Mouse (Mus musculus): ENCODE data around the gene Prm2. TPM values are rescaled to one million over a fixed set of nuclear protein-coding genes. Genes with fewer than 3 reads are reported as not detected.

The Prm2 gene
- polyA plus RNA-seq, 1 experiment from 2014 or later = not detected

DNA sequence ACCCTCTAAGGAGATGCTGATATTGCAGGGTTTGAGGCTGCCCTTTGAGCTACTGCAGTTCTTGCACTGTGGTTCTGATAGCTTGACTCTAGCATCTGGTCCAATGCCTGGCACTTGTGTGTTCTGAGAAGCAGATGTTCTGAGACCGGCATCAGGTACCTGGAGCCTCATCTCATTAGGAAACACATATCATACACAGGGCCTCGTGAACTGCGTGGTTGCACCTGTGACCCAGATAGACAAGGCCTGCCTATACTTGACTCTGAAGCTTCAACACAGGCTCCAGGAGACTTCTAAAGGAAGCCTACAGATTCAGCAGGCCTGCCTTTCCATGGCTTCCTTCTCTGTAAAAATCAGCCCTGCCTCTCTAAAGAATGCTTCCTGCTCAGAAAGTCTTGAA is 40.5 kb upstream of the Prm2 start:
- WGBS = 95% methylated on average over 3 of the region's 3 CpGs
- Histone ChIP-seq H3K4me2 (ENCODE audit: low read depth, low read length, severe bottlenecking) (no peak overlapping the region), H3K9me3 (ENCODE audit: control insufficient read depth, low read length) (no peaks in the 10 kb centered on the region), H3K4me1 (replicated peaks; ENCODE audit: control insufficient read depth, insufficient read depth, low read length) (peaks cover 4% of the 10 kb centered on the region; the same call in 1 of the 2 replicates), H3K27me3 (ENCODE audit: control insufficient read depth, insufficient read depth, low read length) (no peaks in the 10 kb centered on the region), H3K9ac (ENCODE audit: low read length) (no peak overlapping the region), H3K36me3 (ENCODE audit: control insufficient read depth, insufficient read depth, low read length) (no peaks in the 10 kb centered on the region), H3K4me3 (ENCODE audit: low read depth, low read length) (no peak overlapping the region), H3K27ac (ENCODE audit: low read depth, low read length) (no peak overlapping the region)
- no peak for DNase-seq (ENCODE audit: low spot score)
- no peak for ATAC-seq (replicated peaks; ENCODE audit: low FRiP score)

DNA sequence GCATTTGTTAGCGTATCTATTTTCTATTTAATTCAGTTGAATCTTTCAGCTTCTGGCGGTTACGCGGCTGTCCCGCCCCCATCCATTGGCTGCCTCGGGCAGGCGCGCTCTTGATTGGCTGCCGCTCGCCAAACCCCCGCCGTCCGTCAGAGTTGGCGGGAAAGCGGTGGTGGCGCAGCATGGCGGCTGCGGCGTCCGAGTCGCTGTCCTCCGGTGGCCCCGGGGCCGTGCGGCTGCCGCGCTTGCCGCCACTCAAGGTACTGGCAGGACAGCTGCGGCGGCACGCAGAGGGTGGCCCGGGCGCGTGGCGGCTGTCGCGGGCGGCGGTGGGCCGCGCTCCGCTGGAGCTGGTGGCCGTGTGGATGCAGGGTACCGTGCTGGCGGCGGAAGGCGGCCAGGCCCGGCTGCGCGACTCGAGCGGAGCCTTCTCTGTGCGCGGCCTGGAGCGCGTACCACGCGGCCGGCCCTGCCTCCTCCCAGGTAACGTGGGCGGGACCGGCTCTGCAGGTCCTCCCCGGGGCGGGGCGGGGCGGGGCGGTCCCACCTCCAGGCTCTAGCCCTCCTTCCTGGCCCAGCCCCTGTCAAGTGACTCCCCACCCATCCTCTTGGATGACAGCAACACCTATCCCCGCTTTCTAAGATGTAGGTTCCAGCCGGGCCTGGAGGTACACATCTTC is 39.1 kb upstream of the Prm2 start, which contains the start of gene Rmi2:
Gene Rmi2 (plus strand): TSS at position 149 of the 677 bp plus-strand sequence.
- Histone ChIP-seq H3K4me2 (ENCODE audit: low read depth, low read length, severe bottlenecking) (peak within 1 kb of the TSS; percentile 90), H3K36me3 (ENCODE audit: control insufficient read depth, insufficient read depth, low read length) (no peaks in the 10 kb centered on the region), H3K27me3 (ENCODE audit: control insufficient read depth, insufficient read depth, low read length) (no peaks in the 10 kb centered on the region), H3K9me3 (ENCODE audit: control insufficient read depth, low read length) (no peaks in the 10 kb centered on the region), H3K9ac (ENCODE audit: low read length) (peak within 1 kb of the TSS; percentile 89), H3K27ac (ENCODE audit: low read depth, low read length) (peak within 1 kb of the TSS; percentile 64; the same call in 1 of the 2 replicates), H3K4me3 (ENCODE audit: low read depth, low read length) (peak within 1 kb of the TSS; percentile 75), H3K4me1 (replicated peaks; ENCODE audit: control insufficient read depth, insufficient read depth, low read length) (peaks cover 4% of the 10 kb centered on the region; the same call in 1 of the 2 replicates)
- 1% methylated on average over 69 of the region's 69 CpGs for WGBS
- DNase-seq (ENCODE audit: low spot score) (peak; percentile 94), ATAC-seq (replicated peaks; ENCODE audit: low FRiP score) (peak; percentile 94)

DNA sequence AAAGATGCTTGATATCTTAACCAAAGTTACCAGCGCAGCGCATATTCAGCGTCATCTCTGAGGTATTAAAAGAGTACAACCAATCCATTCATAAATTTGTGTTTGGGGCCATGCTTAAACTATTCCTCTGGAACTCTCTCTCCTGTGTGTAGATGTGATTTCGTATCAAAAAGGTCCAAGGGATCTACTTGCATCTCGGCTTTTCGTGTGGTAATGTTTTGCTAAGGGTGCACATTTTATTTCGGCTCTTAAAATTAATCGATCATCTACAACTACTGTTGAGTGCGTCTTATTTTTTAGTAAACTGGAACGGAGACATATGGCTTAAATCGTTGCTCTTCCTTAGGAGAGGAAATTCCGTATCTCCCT is 38.6 kb upstream of the Prm2 start:
- DNase-seq (ENCODE audit: low spot score) = no peak
- 10% methylated on average over 12 of the region's 12 CpGs for WGBS
- H3K9ac ChIP-seq (ENCODE audit: low read length) = peak overlapping the region; percentile 89

DNA sequence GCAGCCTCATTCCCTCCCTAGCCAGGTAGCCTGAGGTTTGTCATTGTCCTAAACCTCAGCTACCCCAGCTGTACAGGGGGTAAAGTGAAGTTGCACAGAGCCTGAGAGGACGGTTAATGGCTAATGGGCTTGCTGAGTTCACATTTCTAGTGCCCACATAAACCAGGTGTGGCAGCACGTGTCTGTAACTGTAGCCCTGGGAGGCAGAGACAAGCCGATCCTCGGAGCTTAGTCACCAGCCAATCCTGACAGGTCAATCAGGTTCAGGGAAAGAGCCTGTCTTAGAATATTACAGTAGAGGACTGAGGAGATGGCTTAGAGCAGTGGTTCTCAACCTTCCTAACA is 32.5 kb upstream of the Prm2 start:
- Histone ChIP-seq H3K4me3 (ENCODE audit: low read depth, low read length) (no peak overlapping the region), H3K9ac (ENCODE audit: low read length) (no peak overlapping the region), H3K27ac (ENCODE audit: low read depth, low read length) (no peak overlapping the region), H3K36me3 (ENCODE audit: control insufficient read depth, insufficient read depth, low read length) (no peaks in the 10 kb centered on the region), H3K4me2 (ENCODE audit: low read depth, low read length, severe bottlenecking) (no peak overlapping the region), H3K9me3 (ENCODE audit: control insufficient read depth, low read length) (no peaks in the 10 kb centered on the region), H3K4me1 (replicated peaks; ENCODE audit: control insufficient read depth, insufficient read depth, low read length) (no peaks in the 10 kb centered on the region), H3K27me3 (ENCODE audit: control insufficient read depth, insufficient read depth, low read length) (no peaks in the 10 kb centered on the region)
- ATAC-seq (replicated peaks; ENCODE audit: low FRiP score) (no peak), DNase-seq (ENCODE audit: low spot score) (no peak)
- WGBS = 76% methylated on average over 4 of the region's 4 CpGs

More for the DNA sequence above, 38.6 kb upstream of the Prm2 start:
- no peak for ATAC-seq (replicated peaks; ENCODE audit: low FRiP score)
- no peaks in the 10 kb centered on the region for H3K9me3 ChIP-seq (ENCODE audit: control insufficient read depth, low read length)
- peaks cover 4% of the 10 kb centered on the region; the same call in 1 of the 2 replicates for H3K4me1 ChIP-seq (replicated peaks; ENCODE audit: control insufficient read depth, insufficient read depth, low read length)
- peak overlapping the region; percentile 90 for H3K4me2 ChIP-seq (ENCODE audit: low read depth, low read length, severe bottlenecking)
- H3K27me3 ChIP-seq (ENCODE audit: control insufficient read depth, insufficient read depth, low read length) = no peaks in the 10 kb centered on the region
- H3K36me3 ChIP-seq (ENCODE audit: control insufficient read depth, insufficient read depth, low read length) = no peaks in the 10 kb centered on the region
- H3K4me3 ChIP-seq (ENCODE audit: low read depth, low read length) = peak overlapping the region; percentile 75
- H3K27ac ChIP-seq (ENCODE audit: low read depth, low read length) = no peak overlapping the region

DNA sequence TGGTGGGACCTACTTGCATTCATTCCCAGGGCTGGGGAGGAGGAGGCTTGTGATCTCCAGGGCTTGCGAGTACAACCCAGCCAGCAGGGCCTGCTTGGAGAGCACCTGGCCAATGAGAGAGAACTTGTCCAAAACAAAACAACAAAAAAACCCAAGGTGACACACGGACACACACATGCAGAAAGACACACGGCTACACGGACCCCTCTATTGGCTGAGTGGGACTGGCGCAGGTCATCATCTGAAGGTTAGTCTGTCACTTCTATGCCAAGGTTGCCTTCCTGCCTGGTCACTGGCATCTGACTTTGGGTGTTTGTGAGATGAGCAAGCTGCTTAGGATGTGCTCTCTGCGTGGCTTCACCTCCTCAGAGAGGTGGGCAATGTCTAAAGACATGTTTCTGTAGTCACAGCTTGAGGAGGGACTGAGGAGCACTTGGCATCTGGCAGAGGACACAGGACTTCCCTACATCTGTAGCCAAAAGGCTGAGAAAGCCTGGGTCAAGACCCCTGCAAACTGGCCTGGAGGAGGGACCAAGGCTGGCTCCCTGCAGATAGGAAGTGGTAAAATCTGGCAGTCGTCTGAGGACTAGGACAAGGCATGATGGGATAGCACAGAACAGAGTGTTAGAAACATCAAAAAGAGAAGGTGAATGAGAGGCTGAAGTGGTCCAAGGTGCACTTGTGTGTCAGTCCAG is 32.0 kb upstream of the Prm2 start:
- no peaks in the 10 kb centered on the region for H3K9me3 ChIP-seq (ENCODE audit: control insufficient read depth, low read length)
- WGBS = 84% methylated on average over 7 of the region's 7 CpGs
- DNase-seq (ENCODE audit: low spot score) (no peak), ATAC-seq (replicated peaks; ENCODE audit: low FRiP score) (no peak)
- no peak overlapping the region for H3K4me3 ChIP-seq (ENCODE audit: low read depth, low read length)
- H3K4me1 ChIP-seq (replicated peaks; ENCODE audit: control insufficient read depth, insufficient read depth, low read length) = no peaks in the 10 kb centered on the region
- no peaks in the 10 kb centered on the region for H3K36me3 ChIP-seq (ENCODE audit: control insufficient read depth, insufficient read depth, low read length)
- H3K27ac ChIP-seq (ENCODE audit: low read depth, low read length) = no peak overlapping the region
- no peak overlapping the region for H3K4me2 ChIP-seq (ENCODE audit: low read depth, low read length, severe bottlenecking)
- no peak overlapping the region for H3K9ac ChIP-seq (ENCODE audit: low read length)
- H3K27me3 ChIP-seq (ENCODE audit: control insufficient read depth, insufficient read depth, low read length) = no peaks in the 10 kb centered on the region

DNA sequence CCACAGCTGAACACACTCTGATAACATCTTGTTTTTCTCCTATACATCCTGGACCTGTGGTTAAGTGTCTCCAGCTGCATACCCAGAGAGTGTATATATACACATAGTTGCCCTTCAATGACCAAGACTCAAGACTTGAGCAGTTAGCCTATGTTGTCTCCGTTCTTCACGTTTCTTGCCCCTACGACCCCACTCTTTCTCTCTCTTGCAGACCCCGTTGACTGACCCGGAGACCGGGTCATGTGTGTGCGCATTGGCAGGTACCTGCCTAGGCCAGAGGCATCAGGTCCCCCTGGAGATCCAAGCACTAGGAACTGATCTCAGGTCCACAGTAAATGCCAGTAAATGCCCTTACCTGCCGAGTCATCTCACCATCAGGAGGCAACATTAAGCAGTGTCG is 31.3 kb upstream of the Prm2 start:
- no peaks in the 10 kb centered on the region for H3K9me3 ChIP-seq (ENCODE audit: control insufficient read depth, low read length)
- no peaks in the 10 kb centered on the region for H3K27me3 ChIP-seq (ENCODE audit: control insufficient read depth, insufficient read depth, low read length)
- ATAC-seq (replicated peaks; ENCODE audit: low FRiP score) (no peak), DNase-seq (ENCODE audit: low spot score) (no peak)
- 91% methylated on average over 9 of the region's 9 CpGs for WGBS
- no peaks in the 10 kb centered on the region for H3K4me1 ChIP-seq (replicated peaks; ENCODE audit: control insufficient read depth, insufficient read depth, low read length)
- H3K9ac ChIP-seq (ENCODE audit: low read length) = no peak overlapping the region
- no peaks in the 10 kb centered on the region for H3K36me3 ChIP-seq (ENCODE audit: control insufficient read depth, insufficient read depth, low read length)
- H3K4me3 ChIP-seq (ENCODE audit: low read depth, low read length) = no peak overlapping the region
- H3K4me2 ChIP-seq (ENCODE audit: low read depth, low read length, severe bottlenecking) = no peak overlapping the region
- no peak overlapping the region for H3K27ac ChIP-seq (ENCODE audit: low read depth, low read length)

DNA sequence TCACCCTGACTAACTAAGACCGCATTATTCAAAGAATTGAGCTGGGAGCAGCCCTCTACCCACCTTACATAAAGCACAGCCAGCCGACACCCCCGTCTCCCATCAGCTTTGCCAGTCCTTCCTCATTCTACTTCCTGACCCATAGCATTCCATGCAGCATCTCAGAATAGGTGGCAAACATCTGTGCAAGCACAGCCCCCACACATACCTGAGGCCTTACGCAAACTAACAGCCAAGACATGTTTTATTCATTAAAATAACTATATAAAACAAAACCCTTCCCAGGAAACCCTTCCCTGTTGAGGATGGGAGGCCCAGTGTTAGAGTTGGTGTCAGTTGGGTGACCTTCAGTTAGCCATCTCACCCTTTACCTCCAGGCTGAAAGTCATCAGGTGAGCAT is 29.9 kb upstream of the Prm2 start:
- no peak overlapping the region for H3K4me3 ChIP-seq (ENCODE audit: low read depth, low read length)
- H3K9ac ChIP-seq (ENCODE audit: low read length) = no peak overlapping the region
- no peak overlapping the region for H3K27ac ChIP-seq (ENCODE audit: low read depth, low read length)
- no peaks in the 10 kb centered on the region for H3K27me3 ChIP-seq (ENCODE audit: control insufficient read depth, insufficient read depth, low read length)
- H3K4me2 ChIP-seq (ENCODE audit: low read depth, low read length, severe bottlenecking) = no peak overlapping the region
- ATAC-seq (replicated peaks; ENCODE audit: low FRiP score) (no peak), DNase-seq (ENCODE audit: low spot score) (no peak)
- H3K36me3 ChIP-seq (ENCODE audit: control insufficient read depth, insufficient read depth, low read length) = no peaks in the 10 kb centered on the region
- no peaks in the 10 kb centered on the region for H3K4me1 ChIP-seq (replicated peaks; ENCODE audit: control insufficient read depth, insufficient read depth, low read length)
- H3K9me3 ChIP-seq (ENCODE audit: control insufficient read depth, low read length) = no peaks in the 10 kb centered on the region
- 87% methylated on average over 4 of the region's 4 CpGs for WGBS

DNA sequence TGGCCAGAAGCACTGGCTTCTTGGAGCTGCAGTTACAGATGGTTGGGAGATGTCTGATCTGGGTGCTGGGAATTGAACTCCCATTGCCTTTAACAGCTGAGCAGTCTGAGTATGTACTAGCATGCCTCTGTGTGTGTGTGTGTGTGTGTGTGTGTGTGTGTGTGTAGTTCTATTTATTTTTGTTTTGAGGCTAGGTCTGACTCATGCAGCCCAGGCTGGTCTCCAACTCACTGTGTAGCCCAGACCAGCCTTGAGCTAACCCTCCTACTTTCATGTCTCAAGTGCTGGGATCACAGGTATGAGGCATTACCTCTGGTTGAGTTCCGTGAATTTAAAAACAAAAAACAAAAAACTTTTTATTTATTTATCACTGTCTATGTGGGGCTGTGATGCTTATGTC is 28.6 kb upstream of the Prm2 start:
- WGBS = 84% methylated on average over 1 of the region's 1 CpGs
- Histone ChIP-seq H3K9ac (ENCODE audit: low read length) (no peak overlapping the region), H3K4me2 (ENCODE audit: low read depth, low read length, severe bottlenecking) (no peak overlapping the region), H3K36me3 (ENCODE audit: control insufficient read depth, insufficient read depth, low read length) (no peaks in the 10 kb centered on the region), H3K9me3 (ENCODE audit: control insufficient read depth, low read length) (no peaks in the 10 kb centered on the region), H3K4me3 (ENCODE audit: low read depth, low read length) (no peak overlapping the region), H3K4me1 (replicated peaks; ENCODE audit: control insufficient read depth, insufficient read depth, low read length) (no peaks in the 10 kb centered on the region), H3K27ac (ENCODE audit: low read depth, low read length) (no peak overlapping the region), H3K27me3 (ENCODE audit: control insufficient read depth, insufficient read depth, low read length) (no peaks in the 10 kb centered on the region)
- DNase-seq (ENCODE audit: low spot score) (no peak), ATAC-seq (replicated peaks; ENCODE audit: low FRiP score) (no peak)

DNA sequence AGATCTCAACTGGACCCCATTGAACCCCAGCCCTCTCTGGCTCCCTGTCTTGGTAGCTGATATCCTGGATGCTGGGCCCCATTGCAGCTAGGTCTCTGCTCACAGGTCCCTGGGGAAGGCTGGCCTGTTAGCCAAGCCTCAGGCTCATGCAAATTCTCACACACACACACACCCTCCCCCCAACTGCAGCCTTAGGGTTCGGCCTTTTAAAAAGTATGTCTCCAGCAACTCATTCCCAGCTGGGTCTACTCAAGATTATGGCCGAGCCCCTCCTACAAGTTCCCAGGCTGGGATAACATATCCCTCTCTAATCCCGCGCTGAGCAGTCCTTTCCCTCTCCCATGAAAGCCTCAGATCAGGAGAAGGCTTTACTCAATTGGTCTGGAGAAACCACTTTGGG is 25.5 kb upstream of the Prm2 start:
- H3K27ac ChIP-seq (ENCODE audit: low read depth, low read length) = no peak overlapping the region
- no peak overlapping the region for H3K9ac ChIP-seq (ENCODE audit: low read length)
- H3K4me1 ChIP-seq (replicated peaks; ENCODE audit: control insufficient read depth, insufficient read depth, low read length) = no peaks in the 10 kb centered on the region
- ATAC-seq (replicated peaks; ENCODE audit: low FRiP score) = no peak
- no peaks in the 10 kb centered on the region for H3K27me3 ChIP-seq (ENCODE audit: control insufficient read depth, insufficient read depth, low read length)
- WGBS = 70% methylated on average over 4 of the region's 4 CpGs
- H3K9me3 ChIP-seq (ENCODE audit: control insufficient read depth, low read length) = no peaks in the 10 kb centered on the region
- H3K4me3 ChIP-seq (ENCODE audit: low read depth, low read length) = no peak overlapping the region
- no peak overlapping the region for H3K4me2 ChIP-seq (ENCODE audit: low read depth, low read length, severe bottlenecking)
- no peaks in the 10 kb centered on the region for H3K36me3 ChIP-seq (ENCODE audit: control insufficient read depth, insufficient read depth, low read length)
- DNase-seq (ENCODE audit: low spot score) = no peak

Measured in forebrain, embryonic 11.5 days (tissue).